Mouse (Mus musculus) gastrocnemius, postnatal 25 days (tissue): ENCODE measurements around the gene Dcbld1. TPM values are rescaled to one million over a fixed set of nuclear protein-coding genes. Genes with fewer than 3 reads are reported as not detected.
"Not testable (repeated sequence)": the region's sequence is repeated elsewhere in the genome, so short reads cannot be mapped to it uniquely, and the experiment has no call there.

Experiments
- DNase-seq: peaks from one replicate; pipeline ENCODE4 v3.0.0; 2022
- total RNA-seq, 2 experiments: library from RNA; stranded (reverse); gene quantifications; 1 replicate in 1 of 2; 2 replicates in 1 of 2; pipeline ENCODE4 v1.2.3; 2021

The Dcbld1 gene
- total RNA-seq, 2 experiments from 2014 or later: 1.3 to 1.7 TPM

DNA sequence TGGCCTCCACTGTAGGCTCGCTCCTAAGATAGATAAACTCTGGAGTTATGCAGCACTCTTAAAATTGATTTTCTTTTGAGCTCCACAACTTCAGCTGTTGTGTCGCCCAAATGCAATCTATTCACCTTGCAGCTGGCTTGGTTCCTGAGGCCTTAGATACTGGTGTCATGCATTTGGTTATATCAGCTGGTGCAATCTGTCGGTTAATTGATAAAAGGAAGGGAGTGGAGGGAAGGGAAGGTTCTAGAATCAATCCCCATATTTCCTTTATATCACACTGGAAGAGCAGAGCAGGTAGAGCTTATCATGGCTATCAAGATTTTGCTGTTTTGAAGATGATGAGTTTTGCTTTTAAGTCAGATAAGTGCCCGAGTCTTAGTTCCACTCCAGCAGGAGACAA lies 26.8 kb downstream of the Dcbld1 start:
- no peak for DNase-seq

DNA sequence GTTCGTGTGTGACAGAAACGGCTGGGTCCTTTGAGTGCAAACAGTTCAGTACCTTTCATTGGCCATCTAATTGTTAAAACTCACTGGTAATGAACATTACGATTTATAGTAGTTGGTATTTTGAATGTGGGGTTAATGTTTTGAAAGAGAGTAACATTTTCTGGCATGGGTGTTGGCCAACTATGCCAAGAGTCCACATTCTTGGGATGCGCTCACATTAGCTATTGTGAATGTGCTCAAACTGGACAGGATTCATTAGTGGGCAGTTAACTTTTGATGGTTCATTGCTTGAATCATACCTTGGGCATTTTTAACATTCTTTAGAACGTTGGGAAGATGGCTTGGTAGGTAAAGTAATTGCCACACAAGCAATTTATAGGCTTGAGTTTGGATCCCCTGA lies 30.7 kb downstream of the Dcbld1 start:
- DNase-seq: no peak

DNA sequence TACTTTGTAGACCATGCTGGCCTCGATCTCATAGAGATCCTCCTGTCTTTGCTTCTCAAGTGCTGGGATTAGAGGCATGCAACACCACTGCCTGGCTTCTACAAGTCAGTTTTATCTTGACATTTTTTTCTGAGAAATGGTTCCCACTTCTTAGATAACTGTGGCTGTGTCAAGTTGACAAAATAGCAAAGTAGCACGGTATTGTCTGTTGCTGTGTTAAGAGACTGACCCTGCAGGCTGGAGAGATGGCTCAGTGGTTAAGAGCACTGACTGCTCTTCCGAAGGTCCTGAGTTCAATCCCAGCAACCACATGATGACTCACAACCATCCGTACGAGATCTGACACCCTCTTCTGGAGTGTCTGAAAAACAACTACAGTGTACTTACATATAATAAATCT lies 35.5 kb downstream of the Dcbld1 start:
- no peak for DNase-seq

DNA sequence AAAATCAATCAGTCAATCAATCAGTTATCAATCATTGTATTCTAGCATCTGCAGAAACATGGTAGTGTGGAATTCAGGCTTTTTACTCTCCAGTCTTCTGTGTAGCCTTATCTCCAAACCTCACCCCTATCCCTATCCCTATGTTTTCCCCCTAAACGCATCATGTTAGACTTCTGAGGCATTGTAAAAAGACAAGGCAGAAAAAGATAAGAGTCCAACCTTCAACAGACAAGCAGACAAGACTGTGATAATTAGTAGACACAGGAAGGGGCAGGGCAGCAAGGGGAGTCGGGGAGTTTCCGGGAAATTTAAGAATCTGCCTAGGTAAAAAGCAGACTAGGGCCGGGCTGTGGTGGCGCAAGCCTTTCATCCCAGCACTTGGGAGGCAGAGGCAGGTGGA lies 38.0 kb downstream of the Dcbld1 start:
- no peak for DNase-seq

DNA sequence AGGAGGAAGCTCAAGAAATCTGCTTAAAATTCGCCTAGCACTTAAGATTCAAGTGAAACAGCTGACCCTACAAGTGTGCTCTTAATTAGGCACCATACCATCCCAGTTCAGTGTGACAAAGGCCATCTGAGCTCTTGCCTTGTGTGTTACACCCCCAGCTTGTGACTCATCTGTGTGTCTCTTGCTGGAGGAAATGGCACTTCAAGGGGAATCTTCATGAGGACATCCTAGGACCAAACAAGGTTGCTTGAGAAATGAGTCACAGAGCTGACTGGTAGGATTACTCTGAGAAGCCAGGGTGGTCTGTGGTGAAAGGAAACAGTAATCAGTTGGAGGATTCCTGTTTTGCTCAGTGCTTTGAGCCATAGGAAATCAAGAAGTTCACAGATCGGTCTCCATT lies 39.6 kb downstream of the Dcbld1 start:
- no peak for DNase-seq

DNA sequence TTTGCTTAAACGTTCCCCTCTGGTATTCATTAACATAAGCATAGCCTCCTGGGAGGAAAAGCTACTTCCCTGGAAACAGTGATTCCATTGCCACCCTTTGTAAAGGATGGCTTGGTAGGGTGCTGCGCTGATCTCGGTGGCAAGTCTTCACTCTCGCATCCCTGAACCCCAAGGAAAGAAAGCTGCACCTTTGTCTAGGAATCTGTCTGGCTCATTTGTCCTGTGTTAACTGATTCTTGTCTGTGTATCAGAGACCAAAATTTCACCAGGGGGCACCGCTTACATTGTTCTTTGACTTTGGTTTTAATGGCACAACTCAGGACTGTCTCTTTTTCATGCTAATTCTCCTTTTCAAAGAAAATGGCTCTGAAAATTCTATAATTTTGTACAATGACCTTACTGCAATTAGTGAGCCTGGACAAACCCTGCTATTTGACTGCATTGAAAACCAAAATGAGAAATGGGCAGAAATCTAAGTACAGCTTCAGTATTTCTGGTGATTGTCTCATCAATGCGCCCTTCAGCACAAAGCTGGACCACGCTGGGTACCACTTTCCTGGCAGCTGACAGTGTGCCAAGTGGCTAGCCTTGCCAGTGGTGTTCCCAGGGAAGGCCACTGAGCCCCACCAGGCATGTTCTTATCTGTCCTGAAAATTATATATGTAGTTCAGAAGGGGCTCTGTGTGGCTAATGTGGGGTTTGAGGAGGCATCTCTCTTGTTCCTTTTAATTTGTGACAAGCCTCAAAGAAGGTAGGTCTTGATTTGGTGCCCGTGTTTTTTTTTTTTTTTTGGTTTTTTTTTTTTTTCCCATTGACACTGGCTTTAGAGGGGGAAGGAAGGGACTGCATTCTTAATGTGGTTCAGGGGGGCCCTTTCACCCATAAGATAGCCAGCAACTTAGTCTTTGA lies 40.8 kb downstream of the Dcbld1 start:
- DNase-seq: no peak

DNA sequence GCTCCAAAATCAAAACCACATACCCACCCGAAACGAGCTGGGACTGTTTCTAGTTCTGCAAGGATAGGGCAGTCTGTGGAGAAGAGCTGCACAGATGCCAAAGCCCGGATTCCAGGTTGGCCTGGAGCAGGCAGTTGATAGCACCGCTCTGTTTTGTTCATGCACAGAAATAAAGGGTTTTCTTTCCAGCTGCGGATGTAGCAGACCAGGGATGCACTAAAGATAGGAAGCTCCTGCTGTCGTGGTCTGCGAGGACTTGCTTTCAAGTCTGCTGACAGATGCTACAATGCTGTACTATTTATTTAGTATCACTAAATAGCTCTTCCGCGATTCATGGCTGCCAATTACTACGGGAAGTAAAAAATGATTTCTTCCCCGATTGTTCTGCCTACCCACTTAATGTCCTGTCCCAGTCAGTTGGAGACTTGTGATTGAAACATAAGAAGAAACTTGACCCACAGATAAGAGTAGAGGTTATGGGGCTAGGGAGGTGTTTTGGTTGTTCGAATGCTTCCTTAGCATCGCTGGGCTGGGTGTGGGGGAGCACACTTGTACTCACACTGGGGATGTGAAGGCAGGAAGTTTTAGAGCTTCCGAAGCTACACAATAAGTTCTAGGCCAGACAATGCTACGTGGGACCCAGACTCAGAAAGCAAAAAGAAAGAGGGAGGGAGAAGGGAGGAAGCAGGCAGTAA lies 41.6 kb downstream of the Dcbld1 start:
- no peak for DNase-seq

DNA sequence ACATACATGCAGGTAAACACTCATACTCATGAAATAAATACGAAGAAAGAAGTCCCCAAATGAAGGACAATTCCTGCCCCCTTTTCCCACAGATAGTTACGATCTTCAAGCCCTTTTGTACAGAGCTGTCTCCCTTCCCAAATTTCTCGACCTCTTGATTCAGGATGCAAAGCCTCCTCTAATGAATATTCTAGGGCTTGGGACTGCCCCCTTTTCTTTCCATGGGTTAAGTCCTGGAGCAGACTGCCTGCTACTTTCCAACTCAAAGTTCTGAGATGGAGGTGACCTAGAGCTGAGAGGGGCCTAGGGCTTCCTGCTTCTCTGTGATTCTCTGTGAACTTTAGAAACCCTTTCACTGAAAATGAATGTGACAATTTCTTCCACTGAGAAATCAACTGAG lies 43.2 kb downstream of the Dcbld1 start:
- DNase-seq: no peak

DNA sequence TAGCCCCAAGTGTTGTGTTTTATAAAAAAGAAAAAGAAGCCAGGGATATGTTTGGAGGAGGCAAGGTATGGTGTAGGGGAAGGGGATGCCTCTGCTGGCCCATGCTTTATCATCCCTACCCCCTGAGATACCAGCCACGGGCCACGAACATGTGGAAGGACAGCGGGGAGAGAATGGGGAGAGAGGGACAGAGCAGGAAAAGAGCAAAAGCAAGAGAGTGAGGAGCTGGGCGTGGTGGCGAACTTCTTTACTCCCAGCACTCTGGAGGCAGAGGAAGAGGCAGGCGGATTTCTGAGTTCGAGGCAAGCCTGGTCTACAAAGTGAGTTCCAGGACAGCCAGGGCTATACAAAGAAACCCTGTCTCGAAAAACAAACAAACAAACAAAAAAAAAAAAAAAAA lies 44.1 kb downstream of the Dcbld1 start:
- not testable (repeated sequence) for DNase-seq

DNA sequence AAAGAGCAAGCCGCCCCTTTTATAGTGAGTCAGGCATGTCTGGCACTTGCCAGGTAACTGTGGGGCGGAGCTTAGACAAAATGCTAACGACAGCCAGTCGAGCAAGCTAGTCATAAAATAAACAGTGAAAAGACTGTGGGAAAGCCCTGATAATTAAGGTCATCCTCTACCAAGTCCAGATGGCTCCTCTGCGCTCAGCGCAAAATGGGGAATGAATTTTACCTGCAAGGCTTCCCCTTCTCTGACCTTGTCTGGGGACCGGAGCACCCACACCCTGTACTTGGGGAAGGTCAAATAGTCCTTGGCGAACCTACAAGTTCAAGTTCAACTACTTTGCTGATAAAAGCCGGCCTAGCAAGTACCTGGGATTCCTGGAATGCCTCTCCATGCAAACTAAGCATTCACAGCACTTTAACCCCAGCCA lies 44.6 kb downstream of the Dcbld1 start:
- no peak for DNase-seq

DNA sequence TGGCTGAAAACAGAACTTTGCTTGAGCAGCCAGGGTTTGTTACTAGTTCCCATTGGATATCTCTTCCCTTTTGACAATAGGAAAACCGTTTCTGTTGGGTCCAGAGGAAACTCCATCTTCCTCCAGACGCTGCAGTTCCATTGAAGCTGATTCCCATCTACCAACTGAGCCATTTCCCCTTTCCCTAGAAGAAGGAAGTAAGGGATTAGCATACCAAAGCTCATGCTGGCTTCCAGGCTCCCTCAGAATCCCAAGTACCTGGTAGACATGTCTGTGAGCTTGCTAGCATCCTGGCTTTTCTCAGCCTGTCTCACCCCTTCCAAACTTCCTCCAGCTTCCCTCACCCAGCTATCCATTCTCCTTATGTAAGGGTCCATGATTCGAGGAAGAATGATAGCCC lies 45.4 kb downstream of the Dcbld1 start:
- DNase-seq: no peak

DNA sequence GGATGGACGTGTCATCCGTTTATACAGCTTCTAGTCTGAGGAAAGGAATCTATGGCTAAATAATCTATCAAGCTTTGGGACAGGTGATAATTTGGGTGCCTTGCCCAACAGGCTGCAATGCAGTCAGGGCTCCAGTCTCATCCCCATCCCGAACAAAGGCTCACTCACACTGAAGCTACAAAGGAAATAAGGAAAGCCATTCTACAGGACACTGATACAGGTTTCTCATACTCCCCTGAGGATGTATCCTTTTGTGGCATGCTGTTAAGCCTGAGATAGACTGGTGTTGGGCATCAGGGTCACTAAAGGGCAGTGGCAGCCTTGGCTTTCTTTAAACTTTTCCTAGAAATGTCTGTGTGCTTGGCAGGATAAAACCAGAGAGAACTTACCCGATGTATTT lies 46.5 kb downstream of the Dcbld1 start:
- DNase-seq: no peak

DNA sequence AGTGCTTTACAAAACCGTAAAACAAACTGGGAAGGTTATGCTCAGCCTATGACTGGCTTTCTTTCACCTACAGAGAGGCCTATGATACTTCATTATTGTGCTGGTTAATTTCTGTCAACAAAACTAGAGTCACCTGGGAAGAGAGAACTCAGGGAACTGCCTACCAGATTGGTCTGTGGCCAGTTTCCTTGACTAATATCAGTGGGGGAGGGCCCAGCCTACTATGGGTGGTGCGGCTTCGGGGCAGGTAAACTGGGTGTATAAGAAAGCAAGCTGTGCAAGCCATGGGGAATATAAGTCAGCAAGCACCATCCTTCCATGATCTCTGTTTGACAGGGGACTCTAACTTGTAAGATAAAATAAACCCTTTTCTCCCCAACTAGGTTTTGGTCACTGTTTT lies 47.2 kb downstream of the Dcbld1 start:
- no peak for DNase-seq

DNA sequence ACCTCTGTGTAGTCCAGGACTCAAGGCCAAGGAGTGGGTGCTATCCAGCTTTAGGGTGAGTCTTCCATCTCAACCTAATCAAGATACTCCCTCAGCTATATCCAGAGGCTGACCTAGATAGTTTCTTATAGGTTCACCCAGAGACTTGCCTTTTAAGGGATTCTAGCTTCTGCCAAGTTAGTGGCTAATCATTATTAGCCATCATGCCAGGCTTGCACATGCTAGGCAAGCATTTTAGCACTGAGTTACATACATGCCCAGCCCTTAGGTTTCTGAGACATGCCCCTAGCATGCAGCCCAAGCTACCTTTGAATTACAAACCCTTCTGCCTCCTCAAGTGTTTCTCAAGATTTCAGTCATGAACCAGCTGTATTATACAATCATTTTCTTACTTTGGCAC lies 47.9 kb downstream of the Dcbld1 start:
- DNase-seq: no peak

DNA sequence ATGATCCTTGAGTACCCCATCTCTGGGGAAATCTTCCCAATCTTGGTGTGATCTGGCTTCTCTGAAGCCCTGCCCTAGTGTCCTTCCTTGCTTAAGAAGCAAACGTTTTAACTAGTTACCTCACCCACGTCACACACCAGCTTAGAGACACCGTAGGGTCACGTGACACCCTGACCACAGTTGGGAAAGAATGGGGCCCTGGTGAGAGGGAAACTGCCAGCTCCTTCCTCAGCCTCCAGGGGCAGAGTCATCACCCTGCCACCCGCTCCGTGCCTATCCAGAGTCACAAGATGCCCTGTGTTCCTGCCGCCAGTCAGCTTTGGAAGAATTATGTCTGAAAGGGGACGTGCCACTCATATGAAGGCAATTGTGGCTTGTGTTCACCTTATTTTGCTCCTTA lies 51.2 kb downstream of the Dcbld1 start:
- DNase-seq: no peak

DNA sequence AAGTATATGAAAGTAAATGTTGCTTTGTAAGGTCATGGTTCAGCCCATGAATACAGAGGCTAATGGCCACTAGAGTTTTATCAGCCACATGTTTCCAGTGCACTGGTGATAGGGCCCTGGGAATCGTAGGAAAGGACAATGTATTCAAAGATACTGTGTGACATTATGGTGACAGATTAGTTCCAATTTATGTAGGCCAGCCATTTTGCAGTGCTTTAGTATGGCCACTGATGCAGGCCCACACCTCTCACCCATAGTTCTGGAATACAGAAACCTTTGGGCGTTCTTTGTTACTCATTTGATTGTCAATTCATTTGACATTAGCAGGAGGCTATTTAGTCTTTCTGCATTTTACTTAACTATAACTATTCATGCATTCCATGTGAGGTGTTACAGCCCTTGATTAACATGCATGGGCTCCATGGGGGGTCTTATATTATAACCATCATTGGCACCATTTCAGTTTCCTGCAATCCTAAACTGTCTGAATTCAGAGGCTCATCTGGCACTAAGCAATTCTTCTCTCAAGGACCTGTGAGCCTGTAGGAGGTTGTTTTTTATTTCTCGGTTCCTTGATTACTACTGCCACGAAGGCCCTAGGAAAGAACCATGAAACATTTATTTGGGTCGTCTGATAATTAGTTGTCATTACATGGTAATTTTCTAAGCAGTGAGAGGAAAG lies 54.6 kb downstream of the Dcbld1 start:
- no peak for DNase-seq

DNA sequence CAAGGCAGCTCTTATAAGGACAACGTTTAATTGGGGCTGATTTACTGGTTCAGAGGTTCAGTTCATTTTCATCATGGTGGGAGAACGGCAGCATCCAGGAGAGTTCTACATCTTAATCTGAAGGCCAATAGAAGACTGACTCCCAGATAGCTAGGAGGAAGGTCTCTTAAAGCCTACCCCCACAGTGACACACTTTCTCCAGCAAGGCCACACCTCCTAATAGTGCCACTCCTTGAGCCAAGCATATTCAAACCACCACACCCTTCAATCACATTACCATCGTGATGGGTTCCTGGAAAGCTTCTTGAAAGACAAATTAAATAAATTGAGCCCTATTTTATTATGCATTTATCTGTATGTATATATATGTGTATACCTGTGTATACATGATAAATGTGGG lies 55.8 kb downstream of the Dcbld1 start:
- DNase-seq: no peak

DNA sequence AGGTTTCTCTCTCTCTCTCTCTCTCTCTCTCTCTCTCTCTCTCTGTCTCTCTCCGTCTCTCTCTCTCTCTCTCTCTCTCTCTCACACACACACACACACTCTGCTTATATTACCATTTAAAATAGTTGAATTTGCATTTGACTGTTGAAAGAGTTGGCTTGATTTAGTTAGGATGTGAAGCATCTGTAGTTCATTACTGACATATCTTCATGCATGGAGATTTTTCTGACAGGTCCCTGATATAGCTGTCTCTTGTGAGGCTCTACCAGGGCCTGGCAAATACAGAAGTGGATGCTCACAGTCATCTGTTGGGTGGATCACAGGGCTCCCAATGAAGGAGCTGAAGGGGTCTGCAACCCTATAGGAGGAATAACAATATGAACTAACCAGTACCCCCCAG lies 59.0 kb downstream of the Dcbld1 start:
- DNase-seq: not testable (repeated sequence)

DNA sequence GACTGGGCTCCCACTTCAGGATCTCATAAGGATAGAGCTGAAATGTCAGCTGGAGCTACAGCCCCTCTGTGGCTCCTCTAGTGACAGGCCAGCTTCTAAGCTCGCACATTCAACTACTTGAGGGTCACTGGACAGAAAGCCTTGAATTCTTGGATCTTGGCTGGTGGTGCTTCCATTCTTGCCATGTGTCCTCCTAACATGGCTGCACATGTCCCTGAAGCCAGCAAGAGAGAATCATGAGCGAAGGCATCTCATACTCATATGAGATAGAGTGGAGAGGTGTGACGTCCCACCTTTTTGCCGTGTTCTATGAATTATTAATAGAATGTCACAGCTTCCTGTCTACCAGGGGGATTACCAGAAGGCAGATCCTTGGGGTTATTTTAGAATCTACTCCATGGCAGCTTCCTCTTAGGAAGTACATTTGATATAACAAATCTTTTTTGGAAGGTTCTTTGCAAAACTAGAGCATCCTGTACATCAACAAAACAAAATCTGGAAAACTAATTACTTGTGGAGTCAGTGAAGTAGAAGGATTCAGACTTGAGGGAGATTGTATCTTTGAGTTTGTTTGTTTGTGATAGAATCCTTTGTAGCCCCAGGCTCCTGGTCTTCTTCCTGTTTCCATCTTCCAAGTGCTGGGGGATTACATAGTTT lies 60.6 kb downstream of the Dcbld1 start:
- no peak for DNase-seq

DNA sequence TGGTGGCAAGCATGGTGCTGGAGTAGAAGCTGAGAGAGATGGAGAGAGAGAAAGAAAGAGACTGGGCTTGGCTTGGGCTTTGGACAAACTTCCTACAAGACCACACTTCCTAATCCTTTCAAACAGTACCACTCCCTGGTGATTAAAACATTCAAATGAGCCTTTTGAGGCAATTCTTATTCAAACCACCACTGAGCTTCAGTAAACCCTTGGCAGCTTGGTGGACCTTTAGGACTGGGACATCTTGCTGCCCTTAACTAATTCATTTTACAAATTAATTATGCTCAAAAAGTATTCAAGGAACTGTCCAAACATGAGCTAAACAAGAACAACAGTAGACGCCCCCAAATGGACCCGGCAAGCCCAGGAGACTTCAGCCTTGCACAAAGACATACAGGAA lies 62.5 kb downstream of the Dcbld1 start:
- DNase-seq: no peak

DNA sequence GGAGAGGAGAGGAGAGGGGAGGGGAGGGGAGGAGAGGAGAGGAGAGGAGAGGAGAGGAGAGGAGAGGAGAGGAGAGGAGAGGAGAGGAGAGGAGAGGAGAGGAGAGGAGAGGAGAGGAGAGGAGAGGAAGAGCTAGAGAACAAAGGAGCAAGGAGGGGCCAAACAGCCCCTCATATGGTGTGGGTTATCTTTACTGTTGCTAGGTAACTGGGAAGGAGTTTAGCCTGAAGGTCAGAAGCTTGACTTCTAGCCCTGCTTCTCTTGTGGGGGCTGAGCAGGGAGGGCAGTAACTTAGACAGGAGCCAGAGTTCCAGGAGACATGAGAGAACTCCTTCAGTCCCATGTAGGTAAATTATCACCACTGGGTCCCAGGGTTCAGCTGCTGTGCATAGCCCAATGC lies 65.1 kb downstream of the Dcbld1 start:
- DNase-seq: not testable (repeated sequence)

DNA sequence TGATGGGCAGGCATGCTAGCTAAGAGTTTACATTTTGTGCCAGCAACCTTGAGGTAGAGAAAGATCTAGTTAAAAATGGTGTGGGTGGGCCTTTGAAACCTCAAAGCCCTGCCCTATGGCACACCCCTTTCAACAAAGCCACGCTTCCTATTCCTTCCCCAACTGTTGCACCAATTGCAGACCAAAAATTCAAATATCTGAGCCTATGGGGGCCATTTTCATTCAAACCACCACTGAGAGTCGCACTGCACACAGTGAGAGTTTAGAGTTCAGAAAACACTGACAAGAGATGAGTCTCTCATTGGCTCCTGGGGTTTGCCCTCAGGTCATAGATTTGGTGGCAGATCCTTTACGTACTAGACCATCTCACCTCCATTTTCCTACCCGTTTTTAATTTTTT lies 68.3 kb downstream of the Dcbld1 start:
- DNase-seq: no peak

DNA sequence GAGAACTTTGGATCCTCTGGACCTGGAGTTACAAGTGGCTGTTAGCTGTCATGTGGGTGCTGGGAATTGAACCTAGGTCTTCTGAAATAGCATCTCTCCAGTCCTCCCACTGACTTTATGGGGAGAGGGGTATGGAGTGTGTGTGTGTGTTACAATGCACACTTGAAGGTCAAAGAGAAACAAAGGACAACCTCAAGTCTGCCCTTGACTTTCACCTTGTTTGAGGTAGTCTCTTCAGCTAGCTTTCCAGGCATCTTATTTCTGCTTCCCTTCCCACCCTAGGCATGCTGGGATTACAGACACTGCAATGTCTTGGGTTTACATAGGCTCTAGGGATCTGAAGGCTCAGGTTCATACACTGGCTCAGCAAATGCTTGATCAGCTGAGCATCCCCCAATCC lies 68.9 kb downstream of the Dcbld1 start:
- no peak for DNase-seq
